In the genomic region with DNA sequence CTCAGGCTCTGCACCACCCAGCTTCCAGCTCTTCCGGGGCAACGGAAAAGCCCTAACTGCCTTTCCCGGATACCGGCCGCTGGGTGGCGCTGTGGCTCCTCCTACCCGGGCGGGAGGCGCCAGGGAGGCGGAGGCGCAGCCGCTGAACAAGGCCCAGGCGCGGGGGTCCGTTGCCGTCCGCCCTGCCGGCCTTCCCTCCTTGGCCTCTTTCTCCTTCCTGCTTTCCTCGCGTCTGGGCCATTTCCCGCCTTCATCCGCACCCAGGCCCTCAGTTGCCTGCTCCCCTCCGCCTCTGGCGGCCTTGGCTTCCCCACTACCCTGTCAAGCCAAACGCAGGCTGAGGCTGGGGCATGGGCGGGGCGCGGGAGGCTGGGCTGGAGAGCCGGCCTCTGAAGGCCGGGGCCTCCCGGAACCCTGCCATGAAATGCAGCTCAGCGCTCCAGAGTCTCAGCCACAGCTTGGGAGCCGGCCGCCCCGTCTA, we compare ENCODE assay signal across 7 mouse cellular contexts. TPM values are rescaled to one million over a fixed set of nuclear protein-coding genes. Genes with fewer than 3 reads are reported as not detected.
A peak's percentile ranks its signal among the peaks of the same experiment; 100 is the strongest.
DNase-seq lines count a peak whose midpoint lies in the region; ATAC-seq and TF ChIP-seq lines count a peak whose summit lies in the region.

No protein-coding gene starts in this region.

- TF ChIP-seq EP300 in heart, adult 2 months (IDR thresholded peaks at IDR 0.05; ENCODE audit: insufficient read depth, low read depth, low read length) = no peak

- H3K27ac ChIP-seq in heart, adult 2 months = peak overlapping the region; percentile 20; the same call in 1 of the 2 replicates
- 0 out of 2 replicates have a peak overlapping the region, but pooled peaks have one; percentile 47 for H3K27ac ChIP-seq in limb, embryonic 15.5 days
- no peak overlapping the region for H3K27ac ChIP-seq in midbrain, embryonic 15.5 days

- no peaks in the 10 kb centered on the region for H3K4me1 ChIP-seq in heart, adult 2 months (ENCODE audit: control insufficient read depth, insufficient read depth, low read length)
- no peaks in the 10 kb centered on the region for H3K4me1 ChIP-seq in limb, embryonic 15.5 days
- no peaks in the 10 kb centered on the region for H3K4me1 ChIP-seq in midbrain, embryonic 15.5 days

- peak; percentile 80 for ATAC-seq in limb, embryonic 15.5 days (ENCODE audit: insufficient number of reproducible peaks, low FRiP score, low TSS enrichment, low read depth)
- peak; percentile 77 for ATAC-seq in midbrain, embryonic 15.5 days (replicated peaks)

- H3K9me3 ChIP-seq in limb, embryonic 15.5 days = no peaks in the 10 kb centered on the region
- no peaks in the 10 kb centered on the region for H3K9me3 ChIP-seq in midbrain, embryonic 15.5 days

- DNase-seq in adrenal gland, postnatal 25 days = peak; percentile 84
- peak; percentile 79 for DNase-seq in embryo, embryonic 9.5 days (ENCODE audit: extremely low spot score)
- DNase-seq in heart, adult 2 months = peak; percentile 79 to 83
- DNase-seq in kidney, adult 18-20 months = peak; percentile 72
- DNase-seq in spleen, postnatal 4 days (ENCODE audit: low spot score in 2 of 2) = peak; percentile 41 to 81

- no peaks in the 10 kb centered on the region for H3K79me2 ChIP-seq in heart, adult 2 months (replicated peaks; ENCODE audit: control insufficient read depth, insufficient read depth, low read length)

- WGBS in heart, adult 2 months = 11% methylated on average over 33 of the region's 35 CpGs
- 20% methylated on average over 30 of the region's 35 CpGs for WGBS in limb, embryonic 15.5 days
- 18% methylated on average over 35 of the region's 35 CpGs for WGBS in midbrain, embryonic 15.5 days

- peak; percentile 84 for TF ChIP-seq CTCF in heart, adult 2 months (IDR thresholded peaks at IDR 0.05)

- peak overlapping the region; percentile 44 for H3K9ac ChIP-seq in heart, adult 2 months (ENCODE audit: low read depth, low read length)
- H3K9ac ChIP-seq in limb, embryonic 15.5 days = 0 out of 2 replicates have a peak overlapping the region, but pooled peaks have one; percentile 31
- H3K9ac ChIP-seq in midbrain, embryonic 15.5 days = no peak overlapping the region

- H3K4me2 ChIP-seq in limb, embryonic 15.5 days = peak overlapping the region; percentile 45
- H3K4me2 ChIP-seq in midbrain, embryonic 15.5 days = peak overlapping the region; percentile 43

- no peaks in the 10 kb centered on the region for H3K27me3 ChIP-seq in heart, adult 2 months (ENCODE audit: control insufficient read depth, insufficient read depth, low read length)
- peaks cover 35% of the 10 kb centered on the region for H3K27me3 ChIP-seq in limb, embryonic 15.5 days
- H3K27me3 ChIP-seq in midbrain, embryonic 15.5 days (replicated peaks) = peaks cover 8% of the 10 kb centered on the region; the same call in 1 of the 2 replicates

- no peak for TF ChIP-seq POLR2A in heart, adult 2 months (IDR thresholded peaks at IDR 0.05; ENCODE audit: insufficient read depth, low read depth, low read length)

- intact Hi-C loops in heart, adult 2 months (cut with DNase I) = loop anchor here (1.0 to 2.0 kb wide), 3 partner anchors 123 to 627 kb away; no protein-coding TSS in a partner anchor

- H3K36me3 ChIP-seq in heart, adult 2 months (ENCODE audit: control insufficient read depth, insufficient read depth, low read length) = no peaks in the 10 kb centered on the region
- H3K36me3 ChIP-seq in limb, embryonic 15.5 days = no peaks in the 10 kb centered on the region
- H3K36me3 ChIP-seq in midbrain, embryonic 15.5 days (replicated peaks) = no peaks in the 10 kb centered on the region

- H3K4me3 ChIP-seq in heart, adult 2 months = peak overlapping the region; percentile 24; the same call in 1 of the 2 replicates
- peak overlapping the region; percentile 35 for H3K4me3 ChIP-seq in limb, embryonic 15.5 days
- H3K4me3 ChIP-seq in midbrain, embryonic 15.5 days = peak overlapping the region; percentile 26

RNA-seq across cellular contexts. Expression of gene Tmem28, which starts 32.5 kb away (rescaled TPM):
- total RNA-seq in adrenal gland, postnatal 25 days (2021) = 2.9 and 3.8 TPM in 2 replicates
- not detected for total RNA-seq in heart, adult 2 months (2021)
- 0.06 TPM in 1 of 2 replicates, not detected in the other for polyA plus RNA-seq in heart, adult 2 months (2012; rRNA removed)
- polyA plus RNA-seq in limb, embryonic 15.5 days (2015; fragmentation: Nextera tagmentation; extraction: Ambion mirVana) = 0.19 and 0.36 TPM in 2 replicates
- polyA plus RNA-seq in midbrain, embryonic 15.5 days (2015; fragmentation: Nextera tagmentation; extraction: Ambion mirVana) = 2.0 and 2.1 TPM in 2 replicates
